Mouse (Mus musculus): ENCODE results near the gene 4931422A03Rik. TPM values are rescaled to one million over a fixed set of nuclear protein-coding genes. Genes with fewer than 3 reads are reported as not detected.

Gene 4931422A03Rik
- polyA plus RNA-seq, 2 experiments = 2.3 TPM; not detected in 1

DNA sequence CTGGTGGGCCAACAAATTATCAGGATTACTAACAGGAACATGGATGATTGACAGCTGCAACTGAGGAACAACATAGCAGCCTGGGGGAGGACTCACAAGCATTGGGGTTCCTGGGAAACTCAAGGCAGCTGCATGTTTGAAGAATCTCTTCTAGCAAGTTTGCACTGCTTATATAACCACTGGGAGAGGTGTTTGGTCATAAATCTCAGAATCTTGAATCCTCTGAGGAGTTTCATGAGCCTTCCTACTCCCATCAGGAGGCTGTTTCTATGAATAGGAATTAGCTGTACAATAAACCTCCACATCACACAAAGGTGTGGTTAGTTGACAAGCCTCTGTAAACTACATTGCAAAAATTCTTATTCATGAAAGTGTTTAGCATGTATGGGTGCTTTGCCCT, 34.5 kb upstream of the 4931422A03Rik start:
- no peak for DNase-seq (ENCODE audit: low spot score)
- ATAC-seq (ENCODE audit: low FRiP score, low read depth) = no peak
- H3K36me3 ChIP-seq (ENCODE audit: control insufficient read depth, insufficient read depth, low read length) = peaks cover 26% of the 10 kb centered on the region
- no peaks in the 10 kb centered on the region for H3K9me3 ChIP-seq (ENCODE audit: control insufficient read depth, low read length)
- no peak overlapping the region for H3K4me3 ChIP-seq (replicated peaks; ENCODE audit: low read length)
- H3K9ac ChIP-seq (ENCODE audit: low read depth, low read length, severe bottlenecking) = no peak overlapping the region
- no peak for TF ChIP-seq POLR2A (IDR thresholded peaks at IDR 0.05; ENCODE audit: borderline replicate concordance, extremely low read depth, insufficient read depth, insufficient read length)
- no peak overlapping the region for H3K4me2 ChIP-seq (replicated peaks; ENCODE audit: low read depth, low read length, severe bottlenecking)
- no peaks in the 10 kb centered on the region for H3K4me1 ChIP-seq (ENCODE audit: control insufficient read depth, insufficient read depth, low read length)
- H3K27ac ChIP-seq (replicated peaks; ENCODE audit: low read depth, low read length) = no peak overlapping the region
- H3K27me3 ChIP-seq (ENCODE audit: control insufficient read depth, insufficient read depth, low read length) = no peaks in the 10 kb centered on the region

GRCm38 (mm10) chr2:104060996-104061395, 32.8 kb upstream of the 4931422A03Rik start:
- no peaks in the 10 kb centered on the region for H3K9me3 ChIP-seq (ENCODE audit: control insufficient read depth, low read length)
- no peak overlapping the region for H3K4me3 ChIP-seq (replicated peaks; ENCODE audit: low read length)

DNA sequence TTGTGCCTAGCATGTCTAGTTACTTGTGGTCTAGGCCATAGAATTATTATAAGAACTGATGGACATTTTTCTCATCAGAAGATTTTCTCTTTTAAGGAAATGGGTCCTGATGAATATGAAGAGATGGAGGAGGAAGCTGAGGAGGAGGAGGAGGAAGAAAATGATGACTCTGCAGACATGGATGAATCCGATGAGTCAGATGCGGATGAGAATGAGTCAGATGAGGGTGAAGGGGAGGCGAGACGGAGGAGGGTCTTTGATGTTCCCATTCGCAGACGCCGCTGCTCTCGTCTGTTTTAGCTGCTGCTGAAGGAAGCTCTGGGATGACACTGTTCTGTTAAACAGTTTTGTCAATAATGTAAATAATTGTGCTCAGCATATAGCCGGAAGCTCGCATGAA, 31.6 kb upstream of the 4931422A03Rik start:
- no peak overlapping the region for H3K9ac ChIP-seq (ENCODE audit: low read depth, low read length, severe bottlenecking)
- peaks cover 33% of the 10 kb centered on the region for H3K36me3 ChIP-seq (ENCODE audit: control insufficient read depth, insufficient read depth, low read length)
- DNase-seq (ENCODE audit: low spot score) (no peak), ATAC-seq (ENCODE audit: low FRiP score, low read depth) (no peak)
- H3K27me3 ChIP-seq (ENCODE audit: control insufficient read depth, insufficient read depth, low read length) = no peaks in the 10 kb centered on the region
- TF ChIP-seq POLR2A (IDR thresholded peaks at IDR 0.05; ENCODE audit: borderline replicate concordance, extremely low read depth, insufficient read depth, insufficient read length) = no peak
- no peaks in the 10 kb centered on the region for H3K9me3 ChIP-seq (ENCODE audit: control insufficient read depth, low read length)
- no peak overlapping the region for H3K27ac ChIP-seq (replicated peaks; ENCODE audit: low read depth, low read length)
- no peak overlapping the region for H3K4me3 ChIP-seq (replicated peaks; ENCODE audit: low read length)
- no peaks in the 10 kb centered on the region for H3K4me1 ChIP-seq (ENCODE audit: control insufficient read depth, insufficient read depth, low read length)
- no peak overlapping the region for H3K4me2 ChIP-seq (replicated peaks; ENCODE audit: low read depth, low read length, severe bottlenecking)
- WGBS = 82% methylated on average over 10 of the region's 10 CpGs

More at GRCm38 (mm10) chr2:104060996-104061395, 32.8 kb upstream of the 4931422A03Rik start:
- WGBS = 97% methylated on average over 6 of the region's 6 CpGs
- TF ChIP-seq POLR2A (IDR thresholded peaks at IDR 0.05; ENCODE audit: borderline replicate concordance, extremely low read depth, insufficient read depth, insufficient read length) = no peak
- Histone ChIP-seq H3K9ac (ENCODE audit: low read depth, low read length, severe bottlenecking) (no peak overlapping the region), H3K27me3 (ENCODE audit: control insufficient read depth, insufficient read depth, low read length) (no peaks in the 10 kb centered on the region), H3K4me2 (replicated peaks; ENCODE audit: low read depth, low read length, severe bottlenecking) (no peak overlapping the region), H3K36me3 (ENCODE audit: control insufficient read depth, insufficient read depth, low read length) (peaks cover 26% of the 10 kb centered on the region), H3K4me1 (ENCODE audit: control insufficient read depth, insufficient read depth, low read length) (no peaks in the 10 kb centered on the region), H3K27ac (replicated peaks; ENCODE audit: low read depth, low read length) (no peak overlapping the region)
- DNase-seq (ENCODE audit: low spot score) = no peak
- no peak for ATAC-seq (ENCODE audit: low FRiP score, low read depth)

GRCm38 (mm10) chr2:104058954-104059353, 30.8 kb upstream of the 4931422A03Rik start:
- Histone ChIP-seq H3K27me3 (ENCODE audit: control insufficient read depth, insufficient read depth, low read length) (no peaks in the 10 kb centered on the region), H3K27ac (replicated peaks; ENCODE audit: low read depth, low read length) (no peak overlapping the region), H3K36me3 (ENCODE audit: control insufficient read depth, insufficient read depth, low read length) (peaks cover 41% of the 10 kb centered on the region), H3K9me3 (ENCODE audit: control insufficient read depth, low read length) (no peaks in the 10 kb centered on the region), H3K4me2 (replicated peaks; ENCODE audit: low read depth, low read length, severe bottlenecking) (no peak overlapping the region), H3K4me1 (ENCODE audit: control insufficient read depth, insufficient read depth, low read length) (no peaks in the 10 kb centered on the region), H3K9ac (ENCODE audit: low read depth, low read length, severe bottlenecking) (no peak overlapping the region), H3K4me3 (replicated peaks; ENCODE audit: low read length) (no peak overlapping the region)
- ATAC-seq (ENCODE audit: low FRiP score, low read depth) (no peak), DNase-seq (ENCODE audit: low spot score) (no peak)
- WGBS = 92% methylated on average over 4 of the region's 4 CpGs
- no peak for TF ChIP-seq POLR2A (IDR thresholded peaks at IDR 0.05; ENCODE audit: borderline replicate concordance, extremely low read depth, insufficient read depth, insufficient read length)

- Histone ChIP-seq H3K4me2 (replicated peaks; ENCODE audit: low read depth, low read length, severe bottlenecking) (no peak overlapping the region), H3K9me3 (ENCODE audit: control insufficient read depth, low read length) (no peaks in the 10 kb centered on the region), H3K36me3 (ENCODE audit: control insufficient read depth, insufficient read depth, low read length) (peaks cover 47% of the 10 kb centered on the region), H3K27ac (replicated peaks; ENCODE audit: low read depth, low read length) (no peak overlapping the region), H3K9ac (ENCODE audit: low read depth, low read length, severe bottlenecking) (no peak overlapping the region), H3K27me3 (ENCODE audit: control insufficient read depth, insufficient read depth, low read length) (no peaks in the 10 kb centered on the region), H3K4me3 (replicated peaks; ENCODE audit: low read length) (no peak overlapping the region), H3K4me1 (ENCODE audit: control insufficient read depth, insufficient read depth, low read length) (no peaks in the 10 kb centered on the region)
- 84% methylated on average over 1 of the region's 1 CpGs for whole genome bisulfite sequencing
- TF ChIP-seq POLR2A (IDR thresholded peaks at IDR 0.05; ENCODE audit: borderline replicate concordance, extremely low read depth, insufficient read depth, insufficient read length) = no peak
- DNase-seq (ENCODE audit: low spot score) (no peak), ATAC-seq (ENCODE audit: low FRiP score, low read depth) (no peak)
These were observed 30.2 kb upstream of the 4931422A03Rik start for GRCm38 (mm10) chr2:104058381-104058780.
